Mouse (Mus musculus): ENCODE results near the gene Pabpc4.

GRCm38 (mm10) chr4:123343471-123343789 is 81.3 kb downstream of the Pabpc4 start:
- no peak for TF ChIP-seq POLR2A (IDR thresholded peaks at IDR 0.05; ENCODE audit: low read depth, low read length)
- no peak for TF ChIP-seq CTCF (IDR thresholded peaks at IDR 0.05; ENCODE audit: borderline replicate concordance, insufficient read depth, low read length)

Data from embryonic fibroblast, embryonic 13.5 days (primary cell).